Comparison of ENCODE assay signal across 9 mouse cellular contexts in genomic region chr17:27825984-27826905, GRCm38 (mm10). TPM values are rescaled to one million over a fixed set of nuclear protein-coding genes. Genes with fewer than 3 reads are reported as not detected.
DNase-seq lines count a peak whose midpoint lies in the region; ATAC-seq and TF ChIP-seq lines count a peak whose summit lies in the region.
"Had no signal": no experiment of that assay in that cellular context is flagged by ENCODE, and none has a peak within 500 bp of the region (broad histone marks: within the 10 kb centered on the region; RNA-seq: fewer than 3 reads in every experiment).

No protein-coding gene starts in this region.

- no peaks in the 10 kb centered on the region for H3K9me3 ChIP-seq in embryonic facial prominence, embryonic 11.5 days (replicated peaks; ENCODE audit: control insufficient read depth, low read length)
- no peaks in the 10 kb centered on the region for H3K9me3 ChIP-seq in heart, embryonic 10.5 days
- no peaks in the 10 kb centered on the region for H3K9me3 ChIP-seq in liver, embryonic 16.5 days (replicated peaks; ENCODE audit: control insufficient read depth, low read length)
- no peaks in the 10 kb centered on the region for H3K9me3 ChIP-seq in stomach, postnatal 0 days (ENCODE audit: control insufficient read depth, low read length)

- no peak overlapping the region for H3K27ac ChIP-seq in embryonic facial prominence, embryonic 11.5 days (replicated peaks; ENCODE audit: low read depth, low read length)
- H3K27ac ChIP-seq in heart, embryonic 10.5 days, result peak overlapping the region; percentile 76
- H3K27ac ChIP-seq in liver, embryonic 16.5 days (ENCODE audit: low read length), result peak overlapping the region; percentile 80
- peak overlapping the region; percentile 79 for H3K27ac ChIP-seq in stomach, postnatal 0 days (replicated peaks)

- peak; percentile 48 for TF ChIP-seq CTCF in stomach, postnatal 0 days (IDR thresholded peaks at IDR 0.05; ENCODE audit: low read depth)

- H3K4me2 ChIP-seq in embryonic facial prominence, embryonic 11.5 days (ENCODE audit: low read depth, low read length), result peak overlapping the region; percentile 56
- peak overlapping the region; percentile 75 for H3K4me2 ChIP-seq in liver, embryonic 16.5 days (ENCODE audit: low read depth, low read length)
- peak overlapping the region; percentile 59 for H3K4me2 ChIP-seq in stomach, postnatal 0 days (replicated peaks; ENCODE audit: low read depth)

- ATAC-seq in frontal cortex, adult (ENCODE audit: low TSS enrichment), result no peak
- peak; percentile 25; the same call in 1 of the 2 replicates for ATAC-seq in embryonic facial prominence, embryonic 11.5 days (replicated peaks; ENCODE audit: insufficient number of reproducible peaks, low FRiP score, low TSS enrichment, low read depth)
- ATAC-seq in liver, embryonic 16.5 days (ENCODE audit: low read depth), result peak; percentile 78
- peak; percentile 60 for ATAC-seq in stomach, postnatal 0 days (ENCODE audit: low FRiP score, low TSS enrichment)
- ATAC-seq: Patski had no signal

- 2% methylated on average over 22 of the region's 22 CpGs for WGBS in embryonic facial prominence, embryonic 11.5 days
- WGBS in heart, embryonic 10.5 days, result 4% methylated on average over 22 of the region's 22 CpGs
- WGBS in liver, embryonic 16.5 days (ENCODE audit: insufficient replicate concordance), result 3% methylated on average over 22 of the region's 22 CpGs
- WGBS in stomach, postnatal 0 days, result 2% methylated on average over 22 of the region's 22 CpGs

- no peaks in the 10 kb centered on the region for H3K36me3 ChIP-seq in embryonic facial prominence, embryonic 11.5 days (replicated peaks; ENCODE audit: control insufficient read depth, insufficient read depth, low read depth, low read length)
- H3K36me3 ChIP-seq in heart, embryonic 10.5 days, result no peaks in the 10 kb centered on the region
- H3K36me3 ChIP-seq in liver, embryonic 16.5 days (ENCODE audit: control insufficient read depth, insufficient read depth), result no peaks in the 10 kb centered on the region
- H3K36me3 ChIP-seq in stomach, postnatal 0 days (ENCODE audit: control insufficient read depth, insufficient read depth, low read length), result no peaks in the 10 kb centered on the region

- peak overlapping the region; percentile 29; the same call in 1 of the 2 replicates for H3K9ac ChIP-seq in embryonic facial prominence, embryonic 11.5 days (replicated peaks; ENCODE audit: low read length)
- H3K9ac ChIP-seq in liver, embryonic 16.5 days (ENCODE audit: low read depth, low read length), result peak overlapping the region; percentile 6; the same call in 1 of the 2 replicates
- peak overlapping the region; percentile 38 for H3K9ac ChIP-seq in stomach, postnatal 0 days (ENCODE audit: low read length)

- H3K4me1 ChIP-seq in embryonic facial prominence, embryonic 11.5 days (ENCODE audit: control insufficient read depth, insufficient read depth, low read length), result no peaks in the 10 kb centered on the region
- peaks cover 27% of the 10 kb centered on the region for H3K4me1 ChIP-seq in heart, embryonic 10.5 days
- peaks cover 36% of the 10 kb centered on the region for H3K4me1 ChIP-seq in liver, embryonic 16.5 days (ENCODE audit: control insufficient read depth, low read depth, low read length)
- no peaks in the 10 kb centered on the region for H3K4me1 ChIP-seq in stomach, postnatal 0 days (replicated peaks; ENCODE audit: control insufficient read depth, insufficient read depth)

- H3K4me3 ChIP-seq in embryonic facial prominence, embryonic 11.5 days (ENCODE audit: low read depth, low read length), result peak overlapping the region; percentile 18
- H3K4me3 ChIP-seq in heart, embryonic 10.5 days, result peak overlapping the region; percentile 59
- peak overlapping the region; percentile 56 for H3K4me3 ChIP-seq in liver, embryonic 16.5 days (ENCODE audit: low read depth, low read length)
- H3K4me3 ChIP-seq in stomach, postnatal 0 days (ENCODE audit: low read depth, low read length), result peak overlapping the region; percentile 33

- DNase-seq in frontal cortex, postnatal 10 days (ENCODE audit: low spot score in 2 of 2), result peak; percentile 27 to 58
- peak; percentile 81 for DNase-seq in embryonic facial prominence, embryonic 11.5 days (ENCODE audit: low spot score)
- peak; percentile 95 for DNase-seq in heart, embryonic 10.5 days (ENCODE audit: low spot score)
- peak; percentile 69 for DNase-seq in kidney, adult 9 months
- DNase-seq in neural tube, embryonic 10.5 days (ENCODE audit: extremely low spot score, low spot score), result peak; percentile 57
- DNase-seq in stomach, postnatal 0 days (ENCODE audit: low spot score), result peak; percentile 74

- no peaks in the 10 kb centered on the region for H3K27me3 ChIP-seq in embryonic facial prominence, embryonic 11.5 days (ENCODE audit: control insufficient read depth, insufficient read depth, low read length)
- no peaks in the 10 kb centered on the region for H3K27me3 ChIP-seq in heart, embryonic 10.5 days (ENCODE audit: insufficient read depth, poor library complexity, severe bottlenecking)
- peaks cover 4% of the 10 kb centered on the region; the same call in 1 of the 2 replicates for H3K27me3 ChIP-seq in liver, embryonic 16.5 days (ENCODE audit: control insufficient read depth, insufficient read depth, low read depth, low read length)
- no peaks in the 10 kb centered on the region for H3K27me3 ChIP-seq in stomach, postnatal 0 days (ENCODE audit: control insufficient read depth, insufficient read depth, low read length)
- H3K27me3 ChIP-seq: Patski had no signal

- TF ChIP-seq EP300 in stomach, postnatal 0 days (optimal IDR thresholded peaks at IDR 0.05), result no peak

RNA-seq across cellular contexts. Expression of gene D17Wsu92e, which starts 5.8 kb away (rescaled TPM):
- 12.4 and 12.7 TPM in 2 replicates for polyA plus RNA-seq in embryonic facial prominence, embryonic 11.5 days (2014; fragmentation: Nextera tagmentation; extraction: Ambion mirVana)
- polyA plus RNA-seq in heart, embryonic 10.5 days (2016; fragmentation: Nextera tagmentation; extraction: Ambion mirVana), result 11.9 and 17.2 TPM in 2 replicates
- 14.3 and 16.8 TPM in 2 replicates for polyA plus RNA-seq in liver, embryonic 16.5 days (2015; fragmentation: Nextera tagmentation; extraction: Ambion mirVana)
- 23.3 and 25.4 TPM in 2 replicates for polyA plus RNA-seq in stomach, postnatal 0 days (2015; fragmentation: Nextera tagmentation; extraction: Ambion mirVana)

RNA-seq across cellular contexts. Expression of gene Snrpc, which starts 11.7 kb away (rescaled TPM):
- 355 and 368 TPM in 2 replicates for polyA plus RNA-seq in embryonic facial prominence, embryonic 11.5 days (2014; fragmentation: Nextera tagmentation; extraction: Ambion mirVana)
- polyA plus RNA-seq in heart, embryonic 10.5 days (2016; fragmentation: Nextera tagmentation; extraction: Ambion mirVana), result 266 and 331 TPM in 2 replicates
- 105 and 114 TPM in 2 replicates for polyA plus RNA-seq in liver, embryonic 16.5 days (2015; fragmentation: Nextera tagmentation; extraction: Ambion mirVana)
- polyA plus RNA-seq in stomach, postnatal 0 days (2015; fragmentation: Nextera tagmentation; extraction: Ambion mirVana), result 163 and 179 TPM in 2 replicates

RNA-seq across cellular contexts. Expression of gene Uhrf1bp1, which starts 30.0 kb away (rescaled TPM):
- 5.2 and 6.4 TPM in 2 replicates for polyA plus RNA-seq in embryonic facial prominence, embryonic 11.5 days (2014; fragmentation: Nextera tagmentation; extraction: Ambion mirVana)
- polyA plus RNA-seq in heart, embryonic 10.5 days (2016; fragmentation: Nextera tagmentation; extraction: Ambion mirVana), result 5.0 and 6.2 TPM in 2 replicates
- polyA plus RNA-seq in liver, embryonic 16.5 days (2015; fragmentation: Nextera tagmentation; extraction: Ambion mirVana), result 2.4 and 2.5 TPM in 2 replicates
- polyA plus RNA-seq in stomach, postnatal 0 days (2015; fragmentation: Nextera tagmentation; extraction: Ambion mirVana), result 1.3 and 1.4 TPM in 2 replicates

Comparison
In these comparisons a context has a peak if more than half of its experiments do, and no peak if none do; other contexts are left out.
1. DNase-seq: peak in every context shown above with its lines; median percentile 95 in heart, embryonic 10.5 days; 81 in embryonic facial prominence, embryonic 11.5 days; 74 in stomach, postnatal 0 days; 69 in kidney, adult 9 months; 57 in neural tube, embryonic 10.5 days; 42 in frontal cortex, postnatal 10 days.